Mouse (Mus musculus) neutrophil, adult 5-6 weeks (primary cell): ENCODE data around the gene Nup133. TPM values are rescaled to one million over a fixed set of nuclear protein-coding genes. Genes with fewer than 3 reads are reported as not detected.
"Not testable (repeated sequence)": the region's sequence is repeated elsewhere in the genome, so short reads cannot be mapped to it uniquely, and the experiment has no call there.

ENCODE experiments used
- ATAC-seq: fragments of 151-379, 151-347 bp; 2 replicates; pipeline ENCODE4 v1.8.0; 2017; ENCODE audit warnings: mild to moderate bottlenecking, moderate TSS enrichment; ENCODE audit not compliant: insufficient number of reproducible peaks, poor library complexity, low FRiP score, severe bottlenecking; ENCODE audit errors: extremely low read depth
- total RNA-seq: library from RNA; stranded (forward); fragments of 200-1000 nt; gene quantifications from 2 replicates; pipeline ENCODE4 v1.2.3, GENCODE M21; 2017

The Nup133 gene
- 9.1 and 10.1 TPM in 2 replicates for total RNA-seq

GRCm38 (mm10) chr8:123948942-123949685 lies at the start of gene Nup133:
Nup133 (minus strand) TSS chr8:123949265.
- peak; percentile 95 for ATAC-seq

- no peak for ATAC-seq
Measured at GRCm38 (mm10) chr8:123993997-123994396, 44.9 kb upstream of the Nup133 start.

DNA sequence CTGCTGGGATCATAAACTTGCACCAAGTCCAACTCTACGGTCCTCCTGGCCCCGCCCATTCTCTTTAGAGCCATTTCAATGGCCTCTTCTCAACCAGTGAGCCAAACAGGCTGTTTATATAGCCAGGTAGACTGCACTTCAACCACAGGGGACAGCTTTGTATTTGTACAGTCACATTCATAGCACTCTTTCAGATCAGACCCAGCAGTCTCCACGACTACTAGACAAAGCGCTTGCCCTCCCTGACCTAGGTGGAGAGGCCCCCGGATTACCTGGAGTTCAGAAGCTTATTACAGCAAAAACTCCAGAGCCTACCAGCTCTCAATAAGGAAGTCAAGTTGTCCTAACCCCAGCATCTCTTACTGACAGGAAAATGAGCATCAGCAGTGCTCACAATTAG lies 44.5 kb upstream of the Nup133 start:
- ATAC-seq, result no peak

DNA sequence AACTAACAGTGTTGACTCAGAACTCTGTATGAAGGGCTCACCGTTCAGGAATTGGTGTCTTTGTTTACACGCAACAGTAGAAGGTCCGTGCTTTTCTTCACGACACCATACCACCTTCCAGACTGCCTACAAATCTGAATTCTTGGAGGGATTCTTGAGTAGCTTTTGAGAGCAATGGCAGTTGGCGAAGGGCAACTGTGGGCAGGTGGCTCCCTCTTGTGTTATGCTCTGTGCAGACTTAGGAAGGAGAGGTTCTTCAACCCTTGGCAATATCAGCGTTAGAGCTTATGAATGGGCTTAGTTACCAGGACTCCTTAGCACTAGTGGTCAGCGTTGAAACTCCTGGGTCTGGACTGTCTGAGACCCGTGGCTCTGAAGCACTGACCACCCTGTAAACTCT lies 43.5 kb upstream of the Nup133 start:
- no peak for ATAC-seq

DNA sequence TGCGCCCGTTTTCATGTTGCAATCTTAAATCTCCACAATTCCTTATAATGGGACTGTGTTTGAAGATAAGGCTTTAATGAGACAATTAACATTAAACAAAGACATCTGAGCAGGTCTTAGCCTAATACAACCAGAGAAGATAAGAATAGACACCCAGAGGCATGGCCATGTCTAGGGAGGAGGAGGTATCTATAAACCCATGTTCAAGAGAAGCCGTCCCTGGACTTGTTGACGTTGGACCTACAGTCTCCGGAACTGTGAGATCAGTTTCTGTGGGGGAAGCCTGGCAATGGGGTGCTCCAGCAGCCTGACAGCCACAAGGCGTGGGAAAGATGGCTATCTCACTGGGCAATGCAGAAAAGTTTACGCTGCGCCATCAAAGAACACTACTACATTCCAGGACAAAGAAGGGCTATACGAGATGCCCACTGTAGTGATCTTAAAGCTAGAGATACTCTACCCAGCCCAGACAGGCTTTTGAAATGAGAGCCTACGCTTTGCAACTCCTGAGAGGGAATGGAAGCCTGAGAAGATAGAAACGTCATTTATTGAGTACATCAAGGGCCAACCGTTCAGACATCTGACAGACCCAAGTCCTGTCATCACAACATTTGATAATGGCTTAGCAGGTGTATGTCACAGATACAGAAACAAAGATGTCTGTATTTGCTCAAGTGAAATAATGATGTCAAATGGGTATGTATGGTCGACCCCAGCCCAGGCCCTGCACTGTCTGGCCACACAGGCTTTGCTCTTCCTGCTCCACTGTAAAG lies 41.4 kb upstream of the Nup133 start:
- no peak for ATAC-seq

GRCm38 (mm10) chr8:123989128-123989527 lies 40.1 kb upstream of the Nup133 start:
- no peak for ATAC-seq

DNA sequence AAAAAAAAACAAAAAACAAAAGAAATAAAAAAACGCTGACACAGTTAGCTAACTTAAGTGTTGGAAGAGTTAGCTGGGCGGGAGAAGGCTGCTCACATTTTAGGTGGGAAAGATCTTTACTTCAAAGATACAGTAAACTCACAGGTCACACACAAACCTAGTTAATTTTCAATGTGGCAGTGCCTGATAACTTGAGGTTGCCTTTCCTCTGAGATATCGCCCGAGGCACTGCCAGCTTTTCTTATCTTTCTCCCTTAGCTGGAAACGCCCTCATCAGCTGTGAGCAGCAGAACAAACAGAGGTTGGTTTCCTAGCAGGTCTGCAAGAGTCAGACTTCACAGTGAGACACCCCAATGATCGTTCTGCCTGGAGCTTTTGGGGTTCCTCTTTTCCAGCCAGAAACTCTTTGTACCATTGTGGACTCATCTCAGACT lies 39.6 kb upstream of the Nup133 start:
- no peak for ATAC-seq

GRCm38 (mm10) chr8:123982826-123983400 lies 33.8 kb upstream of the Nup133 start, which contains the start of gene Abcb10:
Abcb10 (minus strand) TSS chr8:123983122.
- peak; percentile 67 for ATAC-seq

- ATAC-seq, result no peak
Measured at GRCm38 (mm10) chr8:123982291-123982793, 33.3 kb upstream of the Nup133 start.

DNA sequence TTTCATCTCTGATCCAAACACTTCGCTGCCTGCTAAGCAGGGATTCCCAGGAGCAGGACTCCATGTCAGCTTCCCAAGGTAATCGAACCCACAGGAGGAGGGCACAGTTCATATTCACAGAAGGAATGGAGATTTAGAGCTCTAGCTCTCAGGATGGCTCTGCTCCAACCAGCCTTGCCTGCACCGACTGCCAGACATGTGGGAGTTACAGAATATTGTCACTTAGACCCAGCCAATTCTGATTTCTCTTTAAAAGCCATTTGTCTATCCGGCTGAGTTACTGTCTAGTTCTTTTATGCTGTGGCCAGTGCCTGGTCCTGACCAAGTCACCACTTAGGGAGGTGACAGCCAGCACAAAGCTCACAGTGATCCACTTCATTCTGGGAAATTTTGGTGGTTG lies 32.6 kb upstream of the Nup133 start:
- ATAC-seq, result no peak

- no peak for ATAC-seq
Measured at GRCm38 (mm10) chr8:123980239-123980638, 31.2 kb upstream of the Nup133 start.

GRCm38 (mm10) chr8:123978926-123979325 lies 29.9 kb upstream of the Nup133 start:
- no peak for ATAC-seq

- no peak for ATAC-seq
Measured at GRCm38 (mm10) chr8:123978166-123978838, 29.2 kb upstream of the Nup133 start.

DNA sequence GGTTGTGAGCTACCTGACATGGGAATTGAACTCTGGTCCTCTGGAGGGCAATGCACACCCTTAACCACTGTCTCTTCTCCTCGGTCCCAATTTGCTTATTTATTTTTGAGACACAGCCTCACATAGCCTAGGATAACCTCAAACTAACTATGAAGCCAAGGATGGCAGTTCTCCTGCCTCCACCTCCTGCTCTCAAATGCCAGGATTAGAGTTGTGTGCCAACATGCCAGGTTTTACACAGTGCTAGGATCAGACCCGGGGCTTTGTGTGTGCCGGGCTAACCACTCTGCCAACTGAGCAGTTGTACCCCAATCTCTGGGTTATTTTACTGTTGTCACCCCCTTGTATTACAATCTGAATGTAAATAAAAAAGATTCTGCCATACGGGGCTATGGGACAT lies 28.4 kb upstream of the Nup133 start:
- no peak for ATAC-seq

DNA sequence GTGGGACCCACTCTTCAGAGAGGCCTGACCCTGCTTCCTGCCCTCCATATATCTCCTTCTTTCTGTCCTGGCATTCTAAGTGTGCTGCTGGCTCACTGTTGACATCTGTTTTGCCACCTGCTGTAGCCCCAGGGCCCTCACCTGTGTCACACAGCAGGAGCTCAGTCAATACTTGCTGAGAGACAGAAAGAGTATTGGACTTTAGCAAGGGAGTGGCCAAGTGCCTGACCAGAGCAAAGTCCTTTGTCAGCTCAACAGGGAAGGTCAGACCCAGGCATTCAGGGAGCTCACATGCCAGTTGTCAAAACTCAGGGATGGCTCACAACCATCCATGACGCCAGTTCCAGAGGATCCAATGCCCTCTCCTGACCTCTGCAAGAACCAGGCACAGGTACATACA lies 24.4 kb upstream of the Nup133 start:
- ATAC-seq, result no peak

- peak; percentile 54; the same call in 1 of the 2 replicates for ATAC-seq
Measured at GRCm38 (mm10) chr8:123966896-123967295, 17.8 kb upstream of the Nup133 start.

GRCm38 (mm10) chr8:123961371-123961770 lies 12.3 kb upstream of the Nup133 start:
- no peak; the same call in 1 of the 2 replicates for ATAC-seq

DNA sequence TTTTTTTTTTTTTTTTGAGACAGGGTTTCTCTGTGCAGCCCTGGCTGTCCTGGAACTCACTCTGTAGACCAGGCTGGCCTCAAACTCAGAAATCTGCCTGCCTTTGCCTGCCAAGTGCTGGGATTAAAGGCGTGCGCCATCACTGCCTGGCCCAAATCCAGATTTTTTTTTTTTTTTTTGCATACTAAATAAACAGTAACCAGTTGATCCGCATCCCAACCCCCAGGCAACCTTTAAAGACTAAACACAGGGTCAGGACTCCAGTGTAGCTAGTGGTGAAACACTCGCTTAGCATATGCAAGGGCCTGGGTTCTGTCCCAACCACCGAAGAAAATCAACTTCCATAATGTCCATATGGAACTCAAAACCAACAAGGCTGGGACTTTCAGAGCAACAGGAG lies 11.5 kb upstream of the Nup133 start:
- ATAC-seq, result not testable (repeated sequence)

- no peak for ATAC-seq
Measured at GRCm38 (mm10) chr8:123960056-123960455, 11.0 kb upstream of the Nup133 start.
